Mouse (Mus musculus) frontal cortex, postnatal 10 days (tissue): ENCODE data around the gene Gpr146.

ENCODE experiments used
- DNase-seq, 2 experiments: peaks; one replicate each; pipeline ENCODE4 v3.0.0; 2022; ENCODE audit warnings: low spot score in 2 of 2, mixed read lengths in 1 of 2

The Gpr146 gene

DNA sequence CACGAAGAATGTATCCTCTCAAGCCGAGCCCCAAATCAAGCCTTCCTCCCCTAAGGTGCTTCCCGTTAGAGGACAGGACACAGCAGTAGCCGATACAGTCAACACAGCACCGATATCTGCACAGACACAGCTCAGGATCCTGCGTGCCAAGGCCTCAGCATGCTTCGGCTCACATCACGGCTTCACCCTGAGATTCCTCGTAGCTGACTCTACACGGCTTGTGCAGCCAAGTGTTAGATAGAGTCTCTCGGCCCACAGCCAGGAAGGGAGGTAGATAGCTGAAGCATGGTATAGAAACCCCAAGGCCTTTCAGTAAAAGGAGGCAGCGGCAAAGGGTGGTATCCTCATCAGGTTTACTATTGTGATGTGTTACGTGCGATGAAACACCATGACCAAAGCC is 22.5 kb downstream of the Gpr146 start:
- no peak for DNase-seq

DNA sequence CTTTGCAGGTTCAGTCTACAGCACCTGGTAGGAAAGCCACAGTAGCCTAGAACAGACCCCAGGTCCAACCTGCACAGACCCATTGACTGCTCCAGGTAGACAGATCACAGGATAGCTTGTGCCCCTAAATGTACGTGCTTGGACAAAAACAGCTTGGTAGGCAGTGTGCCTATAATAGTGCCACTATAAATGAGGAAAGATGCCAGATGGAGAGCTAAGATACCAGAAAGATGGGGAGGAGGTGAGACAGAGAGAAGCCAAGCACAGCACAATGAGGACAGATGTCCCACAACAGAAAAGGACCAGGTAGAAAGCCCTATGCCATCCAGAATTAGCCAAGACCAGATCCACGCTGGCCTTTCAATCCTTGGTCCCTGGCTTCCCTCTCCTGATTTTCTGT is 24.6 kb downstream of the Gpr146 start:
- DNase-seq = no peak

- DNase-seq = no peak
These were observed 26.3 kb downstream of the Gpr146 start for GRCm38 (mm10) chr5:139403692-139404260.

GRCm38 (mm10) chr5:139404801-139405401 is 27.4 kb downstream of the Gpr146 start, which contains the start of gene C130050O18Rik:
Gene C130050O18Rik (plus strand): TSS chr5:139405280.
- no peak for DNase-seq

DNA sequence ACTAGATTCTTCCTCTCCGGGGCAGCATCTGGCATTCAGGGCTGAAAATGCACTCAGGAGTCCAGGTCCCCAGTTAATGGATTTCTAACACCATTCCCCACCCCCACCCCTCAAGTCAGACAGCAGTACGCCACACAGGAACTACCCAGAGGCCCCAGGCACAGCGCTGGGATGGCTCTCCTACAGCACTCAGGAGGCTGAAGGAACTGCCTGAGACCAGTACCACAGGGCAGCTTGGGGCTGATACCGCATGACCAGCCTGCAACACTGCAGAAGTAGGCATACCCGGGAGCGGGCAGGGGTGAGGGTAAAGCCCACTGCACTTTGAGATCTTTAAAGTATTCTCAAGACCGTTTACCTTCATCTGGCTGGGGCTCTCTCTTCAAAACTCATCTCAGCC is 28.0 kb downstream of the Gpr146 start:
- DNase-seq = no peak

GRCm38 (mm10) chr5:139405953-139406352 is 28.5 kb downstream of the Gpr146 start:
- no peak for DNase-seq

DNA sequence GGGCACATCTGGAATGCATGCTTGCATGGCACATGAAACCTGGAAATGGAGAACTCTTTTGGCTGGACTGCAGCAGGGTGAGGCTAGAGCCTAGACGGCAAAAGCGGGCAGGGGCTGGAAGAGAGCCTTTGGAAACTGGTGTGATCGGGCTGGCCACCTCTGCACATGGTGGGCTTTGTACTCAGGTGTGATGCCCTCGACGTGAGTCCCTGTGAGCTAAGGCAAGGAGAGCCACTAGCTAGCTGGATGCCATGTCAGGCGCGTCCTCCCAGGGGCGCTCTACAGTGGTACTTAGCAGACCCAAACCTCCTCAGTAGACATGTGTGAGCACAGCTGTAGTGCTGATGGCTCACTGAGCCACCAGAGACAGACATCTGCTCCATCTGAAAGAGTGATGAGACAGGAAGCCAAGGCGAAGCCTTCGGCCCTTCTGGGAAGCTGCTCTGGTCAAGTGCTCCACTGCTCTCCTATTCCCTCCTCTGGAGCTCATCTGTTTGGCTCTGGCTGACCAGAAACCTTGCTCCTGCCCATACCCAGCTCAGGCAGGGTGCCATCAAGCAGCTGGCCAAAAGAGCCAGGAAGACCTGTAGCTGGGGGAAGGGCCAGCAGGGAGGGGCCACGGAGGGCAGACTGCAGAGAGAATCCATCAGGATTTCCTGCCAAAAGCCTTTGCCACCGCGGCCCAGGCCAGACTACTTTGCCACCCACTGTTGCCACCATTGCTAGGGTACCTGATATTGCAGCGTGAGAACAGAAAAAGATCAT is 29.8 kb downstream of the Gpr146 start:
- DNase-seq = no peak

- DNase-seq = no peak
These were observed 31.0 kb downstream of the Gpr146 start for GRCm38 (mm10) chr5:139408511-139408910.

DNA sequence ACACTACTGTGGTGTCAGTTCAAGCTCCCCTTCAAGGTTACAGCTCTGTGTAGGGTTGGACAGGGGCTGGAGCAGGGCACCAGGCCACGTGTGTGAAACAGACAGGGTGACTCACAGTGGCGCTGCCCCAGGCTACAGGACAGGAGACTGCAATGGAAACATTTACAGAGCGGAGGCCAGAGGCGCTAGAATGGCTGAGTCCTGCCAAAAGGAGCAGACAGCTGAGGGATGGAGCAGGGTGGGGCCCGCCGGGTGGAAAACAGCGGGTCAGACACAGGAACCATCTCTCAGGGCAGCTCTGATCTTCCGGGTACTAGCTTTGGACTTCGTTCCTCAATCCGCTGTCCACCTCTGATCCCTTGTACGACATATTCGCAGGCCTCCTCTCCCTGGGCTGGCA is 31.9 kb downstream of the Gpr146 start:
- no peak for DNase-seq

- DNase-seq = no peak
These were observed 32.6 kb downstream of the Gpr146 start for GRCm38 (mm10) chr5:139410056-139410455.

GRCm38 (mm10) chr5:139411117-139411516 is 33.6 kb downstream of the Gpr146 start:
- no peak for DNase-seq

DNA sequence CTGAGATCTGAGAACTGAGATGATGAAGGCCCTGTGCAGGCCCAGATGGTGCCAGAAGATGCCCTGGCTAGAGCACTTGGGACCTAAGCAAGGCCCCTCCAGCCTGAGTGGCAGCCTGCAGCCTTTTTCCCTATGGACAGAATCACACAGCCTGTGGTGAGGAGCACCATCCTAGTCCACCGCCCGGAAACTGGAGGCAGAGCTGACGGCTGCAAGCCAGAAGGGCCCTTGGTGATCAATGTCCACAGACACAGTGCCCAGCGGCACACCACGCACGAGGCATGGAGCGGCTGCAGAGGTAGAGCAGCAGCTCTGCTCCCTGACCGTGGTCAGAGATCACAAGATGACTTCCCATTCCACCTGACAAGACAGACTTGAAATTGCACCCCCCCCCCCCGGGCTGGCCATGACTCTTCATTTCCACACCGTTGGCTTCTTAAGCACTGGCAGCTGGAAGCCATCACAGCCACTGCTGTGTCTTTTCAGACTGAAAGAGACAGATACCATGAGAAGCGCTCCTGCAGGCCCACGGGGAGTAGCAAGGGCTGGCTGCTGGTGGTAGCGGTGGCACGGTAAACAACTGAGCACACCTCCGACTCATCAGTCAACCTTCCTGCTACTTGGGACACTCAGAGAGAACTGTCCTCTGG is 34.3 kb downstream of the Gpr146 start:
- no peak for DNase-seq

DNA sequence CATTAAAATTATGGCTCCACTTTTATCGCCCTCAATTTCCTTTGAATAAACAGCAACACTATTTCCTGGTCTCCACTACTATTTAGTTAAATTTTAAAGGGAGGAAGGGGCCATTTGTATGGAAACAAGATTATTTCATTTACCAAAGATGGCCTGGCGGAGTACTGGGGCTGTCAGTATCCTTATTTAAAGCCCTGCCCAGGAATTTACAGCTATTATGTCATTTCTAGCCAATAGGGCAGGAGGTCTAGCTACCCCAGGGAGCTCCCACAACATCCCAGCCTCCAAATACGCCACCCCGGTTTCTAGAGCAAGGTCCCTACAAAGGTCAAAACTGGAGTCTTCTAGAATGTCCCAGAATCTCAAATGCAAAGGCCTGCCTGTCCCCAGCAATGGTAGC is 36.0 kb downstream of the Gpr146 start:
- DNase-seq = no peak

GRCm38 (mm10) chr5:139415001-139415400 is 37.5 kb downstream of the Gpr146 start:
- DNase-seq = no peak

DNA sequence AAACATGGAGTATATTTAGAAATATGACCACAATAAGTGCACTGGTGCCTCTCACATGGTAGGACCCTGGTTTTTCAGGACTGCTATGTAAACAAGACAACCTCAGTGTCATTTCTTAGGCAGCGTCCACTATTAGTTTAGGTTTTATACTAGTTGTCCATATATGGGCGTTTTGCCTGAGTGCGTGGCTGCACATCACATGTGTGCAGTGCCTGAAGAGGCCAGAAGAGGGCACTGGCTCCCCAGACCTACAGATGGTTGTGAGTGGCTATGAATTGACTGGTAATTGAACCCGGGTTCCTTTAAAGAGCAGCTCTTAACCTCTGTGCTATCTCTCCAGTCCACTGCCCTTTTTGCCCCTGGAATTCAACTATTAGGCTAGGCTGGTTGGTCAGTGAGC is 39.4 kb downstream of the Gpr146 start:
- DNase-seq = no peak

DNA sequence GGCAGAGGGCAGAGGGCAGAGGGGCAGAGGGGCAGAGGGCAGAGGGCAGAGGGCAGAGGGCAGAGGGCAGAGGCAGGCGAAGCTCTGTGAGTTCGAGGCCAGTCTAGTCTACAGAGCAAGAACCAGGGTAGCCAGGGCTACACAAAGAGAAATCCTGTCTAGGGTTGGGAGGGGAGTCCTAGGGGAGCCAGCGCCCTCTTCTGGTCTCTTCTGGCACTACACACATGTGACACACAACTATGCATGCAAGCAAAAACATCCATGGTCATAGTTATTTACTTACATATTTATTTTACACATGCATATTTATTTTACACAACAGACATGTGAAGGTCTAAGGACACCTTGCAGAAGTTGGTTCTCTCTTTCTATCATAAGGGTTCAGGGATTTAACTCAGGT is 40.0 kb downstream of the Gpr146 start:
- DNase-seq = no peak

GRCm38 (mm10) chr5:139418110-139418509 is 40.6 kb downstream of the Gpr146 start:
- DNase-seq = no peak

- DNase-seq = no peak
These were observed 41.1 kb downstream of the Gpr146 start for GRCm38 (mm10) chr5:139418633-139419032.

- DNase-seq = peak in 1 of 2 experiments; percentile 50
These were observed 45.7 kb downstream of the Gpr146 start, which contains the start of gene Gper1 for GRCm38 (mm10) chr5:139423026-139423865. Gene Gper1 (plus strand): TSS chr5:139423151.

DNA sequence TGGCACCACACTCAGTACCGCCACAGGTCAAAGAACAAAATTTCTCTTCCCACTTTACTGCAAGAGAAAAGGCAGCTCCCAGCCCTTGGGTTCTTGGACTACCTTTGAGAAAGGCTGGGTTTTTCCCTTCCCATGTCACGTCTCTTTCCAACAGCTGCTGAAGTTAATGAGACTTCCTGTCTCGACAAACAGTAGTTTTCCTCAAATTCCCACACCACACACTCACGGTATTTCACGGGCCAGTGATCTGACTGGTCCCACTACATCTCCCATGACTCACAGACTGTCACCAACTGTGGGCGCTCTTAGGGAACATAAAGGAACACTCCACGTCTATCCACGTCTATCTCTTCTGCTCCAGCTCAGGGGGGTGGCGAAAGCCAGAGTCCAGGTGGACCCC is 47.7 kb downstream of the Gpr146 start:
- DNase-seq = no peak

DNA sequence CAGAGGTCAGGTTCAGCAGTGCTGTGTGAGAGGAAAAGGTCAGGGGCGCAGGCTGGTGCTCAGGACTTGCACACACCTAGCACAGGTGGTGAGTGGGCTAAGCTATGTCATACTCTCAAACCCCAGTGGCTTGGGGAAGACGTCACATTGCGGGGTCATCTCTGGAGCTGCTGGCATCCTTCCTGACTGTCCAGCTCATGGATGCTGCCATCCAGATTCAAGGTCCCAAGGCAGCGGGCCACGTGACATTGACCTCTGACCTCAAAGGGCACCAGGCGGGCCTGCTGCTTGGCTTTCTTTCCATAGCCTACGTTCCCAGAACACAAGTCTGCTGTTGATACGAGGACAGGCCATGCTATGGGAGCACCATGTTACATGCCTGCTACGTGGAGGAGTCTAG is 49.5 kb downstream of the Gpr146 start:
- no peak for DNase-seq

- DNase-seq = no peak
These were observed 50.5 kb downstream of the Gpr146 start for GRCm38 (mm10) chr5:139427989-139428388.
